Mouse (Mus musculus) kidney, postnatal 0 days (tissue): ENCODE measurements around the gene Thumpd1. TPM values are rescaled to one million over a fixed set of nuclear protein-coding genes. Genes with fewer than 3 reads are reported as not detected.
A peak's percentile ranks its signal among the peaks of the same experiment; 100 is the strongest.

Experiments used
- ATAC-seq: fragments of 200-750 bp; cut with Nextera tagmentation; replicated peaks from 2 replicates; pipeline ENCODE4 v1.8.0; 2017; ENCODE audit warnings: low read depth, moderate number of reproducible peaks, moderate TSS enrichment, moderate library complexity; ENCODE audit not compliant: low FRiP score
- DNase-seq: peaks from one replicate; pipeline ENCODE4 v3.0.0-alpha.2; 2016; ENCODE audit warnings: low spot score
- H3K27ac ChIP-seq: fragments of 300-500 bp; sonication (generic); 2 replicates; pipeline ENCODE4 v1.5.1; 2014; ENCODE audit warnings: mild to moderate bottlenecking
- H3K27me3 ChIP-seq: fragments of 300-500 bp; sonication (generic); 2 replicates; pipeline ENCODE4 v1.6.1; 2014; ENCODE audit warnings: low read length, mixed read lengths; ENCODE audit not compliant: insufficient read depth
- H3K36me3 ChIP-seq: fragments of 300-500 bp; sonication (generic); 2 replicates; pipeline ENCODE4 v1.6.1; 2014; ENCODE audit warnings: low read length, mixed read lengths; ENCODE audit not compliant: insufficient read depth
- H3K4me1 ChIP-seq: fragments of 300-500 bp; sonication (generic); replicated peaks from 2 replicates; pipeline ENCODE4 v1.6.1; 2014; ENCODE audit warnings: antibody characterized with exemption, low read length, mixed read lengths; ENCODE audit not compliant: insufficient read depth
- H3K4me2 ChIP-seq: fragments of 300-500 bp; sonication (generic); 2 replicates; pipeline ENCODE4 v1.6.1; 2014; ENCODE audit warnings: mild to moderate bottlenecking, low read length, moderate library complexity, mixed read lengths
- H3K4me3 ChIP-seq: fragments of 300-500 bp; sonication (generic); replicated peaks from 2 replicates; pipeline ENCODE4 v1.5.1; 2014; ENCODE audit warnings: low read depth, low read length
- H3K9ac ChIP-seq: fragments of 300-500 bp; sonication (generic); 2 replicates; pipeline ENCODE4 v1.6.1; 2014; ENCODE audit warnings: low read depth, low read length
- H3K9me3 ChIP-seq: fragments of 300-500 bp; sonication (generic); replicated peaks from 2 replicates; pipeline ENCODE4 v1.6.1; 2016; ENCODE audit warnings: low read length, inconsistent platforms, mixed read lengths
- CTCF ChIP-seq: IDR thresholded peaks from 2 replicates; pipeline ENCODE4 v1.5.1; 2016; ENCODE audit warnings: antibody characterized with exemption, low read depth, mild to moderate bottlenecking, moderate library complexity
- WGBS: fragments of 180-500 bp; shearing (Covaris S2); extraction: QIAGEN DNeasy Blood & Tissue Kit; methylation state at CpG from one replicate; pipeline ENCODE4 v1.1.7; 2014; 5-methylcytosine and 5-hydroxymethylcytosine counted together
- polyA plus RNA-seq: library from polyadenylated mRNA; unstranded; fragments of >200 nt; fragmentation: Nextera tagmentation; extraction: Ambion mirVana; gene quantifications from 2 replicates; pipeline ENCODE4 v1.2.1, GENCODE M21; 2015

The Thumpd1 gene
- polyA plus RNA-seq, 1 experiment from 2014 or later, result 60.9 TPM

DNA sequence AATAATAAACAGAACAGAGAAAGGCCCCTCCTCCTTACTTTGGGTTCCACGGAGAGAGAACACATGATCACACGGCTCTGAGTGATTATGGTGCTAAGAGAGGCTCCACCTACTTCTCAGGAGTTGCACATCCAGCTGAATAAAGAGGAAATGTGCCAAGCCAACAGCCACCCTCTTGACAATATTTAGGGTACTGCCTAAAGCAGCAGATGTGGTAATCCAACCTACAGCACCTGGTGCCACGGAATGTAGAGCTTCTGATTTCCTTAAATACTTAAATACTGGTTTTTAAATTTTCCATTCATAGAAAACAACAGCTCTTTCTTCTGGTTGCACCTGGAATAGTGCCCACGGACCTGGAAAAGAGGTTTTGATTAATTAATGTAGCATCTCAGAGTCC is 37.9 kb downstream of the Thumpd1 start:
- DNase-seq, result no peak
- no peak overlapping the region for H3K4me2 ChIP-seq

DNA sequence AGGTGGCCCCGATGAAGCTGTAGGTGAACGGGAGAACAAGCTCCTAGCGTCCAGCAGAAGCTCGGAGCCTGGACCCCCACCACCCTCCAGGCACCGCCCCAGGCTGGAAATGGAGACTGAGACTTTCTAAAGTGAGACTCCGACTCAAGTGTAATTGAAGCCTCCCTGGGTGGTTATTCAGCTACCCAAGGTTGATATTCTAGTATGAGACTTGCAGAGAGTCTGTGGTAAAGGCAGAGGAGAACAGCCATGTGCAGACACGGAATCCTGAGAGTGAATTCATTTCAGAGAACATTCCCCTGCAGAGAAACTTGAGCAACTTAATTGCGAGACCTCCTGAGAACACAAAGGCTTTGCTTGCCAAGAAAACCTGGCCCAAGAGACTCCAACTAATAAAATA is 40.5 kb downstream of the Thumpd1 start:
- Histone ChIP-seq H3K4me3 (no peak overlapping the region), H3K4me2 (no peak overlapping the region), H3K36me3 (no peaks in the 10 kb centered on the region), H3K27ac (no peak overlapping the region), H3K9me3 (no peaks in the 10 kb centered on the region), H3K4me1 (no peaks in the 10 kb centered on the region), H3K9ac (no peak overlapping the region), H3K27me3 (no peaks in the 10 kb centered on the region)
- DNase-seq (no peak), ATAC-seq (no peak)
- WGBS, result 65% methylated on average over 8 of the region's 8 CpGs
- TF ChIP-seq CTCF, result no peak

More for the DNA sequence above, 37.9 kb downstream of the Thumpd1 start:
- TF ChIP-seq CTCF, result no peak
- Histone ChIP-seq H3K4me3 (no peak overlapping the region), H3K27ac (no peak overlapping the region), H3K27me3 (no peaks in the 10 kb centered on the region), H3K9me3 (no peaks in the 10 kb centered on the region), H3K4me1 (no peaks in the 10 kb centered on the region), H3K9ac (no peak overlapping the region), H3K36me3 (no peaks in the 10 kb centered on the region)
- ATAC-seq, result no peak
- WGBS, result 60% methylated on average over 4 of the region's 4 CpGs

DNA sequence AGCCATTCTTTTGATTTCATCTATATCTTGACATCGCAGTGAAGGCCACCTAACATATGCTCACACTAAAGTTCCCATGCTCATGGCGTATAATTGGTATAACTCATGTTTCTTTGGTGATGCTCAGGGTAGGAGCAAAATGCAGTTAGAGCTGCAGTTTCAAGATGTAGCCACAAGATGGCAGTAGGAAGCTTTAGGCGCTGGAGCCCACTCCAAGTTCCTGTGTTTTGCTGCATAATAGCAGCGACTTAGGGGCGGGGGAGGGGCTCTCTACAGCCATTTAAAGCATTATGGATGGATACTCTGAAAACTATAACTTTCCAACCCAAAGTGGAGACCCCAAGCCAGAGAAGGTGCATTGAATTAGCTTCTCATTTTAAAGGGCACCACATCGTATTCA is 47.1 kb downstream of the Thumpd1 start:
- Histone ChIP-seq H3K4me3 (no peak overlapping the region), H3K27me3 (no peaks in the 10 kb centered on the region), H3K9ac (no peak overlapping the region), H3K4me1 (no peaks in the 10 kb centered on the region), H3K9me3 (no peaks in the 10 kb centered on the region), H3K27ac (no peak overlapping the region), H3K36me3 (no peaks in the 10 kb centered on the region), H3K4me2 (no peak overlapping the region)
- 17% methylated on average over 6 of the region's 6 CpGs for WGBS
- peak; percentile 86 for TF ChIP-seq CTCF
- 0 out of 2 replicates have a peak, but pooled peaks have one; percentile 46 for ATAC-seq
- peak; percentile 80 for DNase-seq

DNA sequence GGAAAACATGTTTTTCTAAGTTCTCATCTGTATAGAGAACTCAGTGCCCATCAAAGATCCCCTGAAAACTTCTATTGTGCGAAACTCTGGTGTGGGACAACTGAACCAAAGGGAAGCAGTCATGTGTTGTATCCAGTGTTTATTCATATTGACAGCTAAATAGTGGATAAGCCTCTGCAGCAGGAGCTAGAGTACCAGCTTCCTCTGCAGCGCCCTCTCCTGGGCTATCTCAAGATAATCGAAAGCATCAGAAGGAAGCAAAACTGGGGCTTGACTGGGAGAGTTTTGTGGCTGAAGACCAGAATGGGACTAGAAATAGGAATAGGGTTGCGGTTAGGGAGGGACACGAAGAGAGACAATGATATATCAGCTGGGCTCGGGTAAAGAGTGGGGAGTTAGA is 49.7 kb downstream of the Thumpd1 start:
- 45% methylated on average over 6 of the region's 6 CpGs for WGBS
- peak; percentile 25 for DNase-seq
- Histone ChIP-seq H3K9ac (no peak overlapping the region), H3K4me1 (no peaks in the 10 kb centered on the region), H3K4me2 (no peak overlapping the region), H3K36me3 (no peaks in the 10 kb centered on the region), H3K4me3 (no peak overlapping the region), H3K27me3 (no peaks in the 10 kb centered on the region), H3K27ac (no peak overlapping the region), H3K9me3 (no peaks in the 10 kb centered on the region)
- ATAC-seq, result no peak
- TF ChIP-seq CTCF, result peak; percentile 61

DNA sequence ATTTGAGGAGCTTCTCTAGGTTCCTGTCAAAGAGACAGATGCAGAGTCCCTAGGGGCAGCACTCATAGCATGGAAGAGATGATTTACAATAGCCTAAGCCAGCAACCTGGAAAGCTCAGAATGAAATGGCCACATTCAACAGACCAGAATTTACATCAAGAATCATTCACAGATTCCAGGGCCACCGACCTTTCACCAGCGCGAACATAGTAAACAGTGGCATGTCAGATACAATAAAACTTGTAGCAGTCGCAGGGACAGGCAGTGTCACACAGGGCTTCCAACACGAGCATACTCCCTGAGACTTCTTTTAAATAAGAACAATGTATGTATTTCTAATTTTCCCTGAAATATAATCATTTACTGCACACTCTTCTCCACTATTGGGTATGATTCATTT is 50.2 kb downstream of the Thumpd1 start:
- Histone ChIP-seq H3K36me3 (no peaks in the 10 kb centered on the region), H3K4me1 (no peaks in the 10 kb centered on the region), H3K9me3 (no peaks in the 10 kb centered on the region), H3K27ac (no peak overlapping the region), H3K4me3 (no peak overlapping the region), H3K4me2 (no peak overlapping the region), H3K9ac (no peak overlapping the region), H3K27me3 (no peaks in the 10 kb centered on the region)
- no peak for TF ChIP-seq CTCF
- 60% methylated on average over 5 of the region's 5 CpGs for WGBS
- ATAC-seq (no peak), DNase-seq (no peak)

DNA sequence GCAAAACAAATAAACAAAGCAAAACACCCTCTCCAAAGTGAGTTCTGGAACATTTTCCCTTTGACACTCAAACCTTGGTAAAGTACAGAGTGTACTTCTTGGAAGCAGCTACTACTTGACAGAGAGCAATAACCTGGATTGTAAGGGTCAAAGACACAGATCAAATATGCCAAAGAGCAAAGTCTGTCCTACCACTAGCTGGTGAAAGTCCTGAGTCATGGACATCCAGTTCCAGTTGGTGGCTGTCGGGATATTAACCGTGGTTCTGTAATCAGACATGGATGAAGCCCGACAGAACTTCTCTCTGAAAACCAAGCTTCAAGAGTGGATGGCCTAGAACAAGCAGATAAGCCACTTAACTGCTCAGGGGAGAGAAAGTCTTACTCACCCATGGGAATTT is 52.7 kb downstream of the Thumpd1 start:
- ATAC-seq, result peak; percentile 61; the same call in 1 of the 2 replicates
- DNase-seq, result peak; percentile 3
- WGBS, result 83% methylated on average over 3 of the region's 3 CpGs

More for the DNA sequence above, 52.7 kb downstream of the Thumpd1 start:
- H3K36me3 ChIP-seq, result no peaks in the 10 kb centered on the region
- H3K4me2 ChIP-seq, result no peak overlapping the region
- H3K9me3 ChIP-seq, result no peaks in the 10 kb centered on the region
- TF ChIP-seq CTCF, result no peak
- no peak overlapping the region for H3K4me3 ChIP-seq
- no peak overlapping the region for H3K9ac ChIP-seq
- no peaks in the 10 kb centered on the region for H3K27me3 ChIP-seq
- H3K4me1 ChIP-seq, result no peaks in the 10 kb centered on the region
- H3K27ac ChIP-seq, result no peak overlapping the region

Other genes starting within 250 kb of the Thumpd1 start
- gene Umod, start 241.5 kb downstream of the Thumpd1 start, polyA plus RNA-seq, result 131 and 133 TPM in 2 replicates
- 5.0 and 6.6 TPM in 2 replicates for gene Acsm5, start 201.3 kb downstream of the Thumpd1 start, polyA plus RNA-seq
- gene Pdilt, start 197.3 kb downstream of the Thumpd1 start, polyA plus RNA-seq, result 0.62 and 1.1 TPM in 2 replicates
- 114 and 134 TPM in 2 replicates for gene Acsm2, start 166.5 kb downstream of the Thumpd1 start, polyA plus RNA-seq
- 32.7 and 36.6 TPM in 2 replicates for gene Acsm1, start 113.8 kb downstream of the Thumpd1 start, polyA plus RNA-seq
- gene Acsm4, start 30.8 kb downstream of the Thumpd1 start, polyA plus RNA-seq, result not detected in 2 replicates
- 0.82 and 0.99 TPM in 2 replicates for gene Acsm3, start 40.1 kb upstream of the Thumpd1 start, polyA plus RNA-seq
- gene Rexo5, start 73.2 kb upstream of the Thumpd1 start, polyA plus RNA-seq, result 8.5 and 13.0 TPM in 2 replicates
- 15.8 and 16.4 TPM in 2 replicates for gene Eri2, start 73.3 kb upstream of the Thumpd1 start, polyA plus RNA-seq
- gene Lyrm1, start 175.1 kb upstream of the Thumpd1 start, polyA plus RNA-seq, result 8.5 and 9.3 TPM in 2 replicates
- gene Dcun1d3, start 175.5 kb upstream of the Thumpd1 start, polyA plus RNA-seq, result 7.0 and 7.2 TPM in 2 replicates